Mouse (Mus musculus) heart, postnatal 10 days (tissue): ENCODE results near the gene Ass1. TPM values are rescaled to one million over a fixed set of nuclear protein-coding genes. Genes with fewer than 3 reads are reported as not detected.

Experiments used
- DNase-seq, 2 experiments: peaks; one replicate each; pipeline ENCODE4 v3.0.0; 2021
- intact Hi-C: fragments of 180-260 bp; cut with DNase I; formaldehyde crosslinking; loops from one replicate; pipeline ENCODE4 v1.15.1; 2025
- total RNA-seq, 2 experiments: library from RNA; stranded (reverse); gene quantifications; 2 replicates each; pipeline ENCODE4 v1.2.3; 2021

Ass1 gene
- total RNA-seq, 2 experiments from 2014 or later = 3.4 to 4.2 TPM

GRCm38 (mm10) chr2:31477234-31478161, 7.5 kb downstream of the Ass1 start:
- intact Hi-C loops = no loop called here
- DNase-seq = no peak

- intact Hi-C loops = loop anchor here (1.0 to 5.0 kb wide), 3 partner anchors 172 to 434 kb away; no protein-coding TSS in a partner anchor
Observed at GRCm38 (mm10) chr2:31482914-31483575, 13.0 kb downstream of the Ass1 start.

GRCm38 (mm10) chr2:31484187-31484586, 14.2 kb downstream of the Ass1 start:
- intact Hi-C loops = loop anchor here (5.0 kb wide), 2 partner anchors 303 to 433 kb away; no protein-coding TSS in a partner anchor
- DNase-seq = peak; percentile 73 to 81

More at GRCm38 (mm10) chr2:31482914-31483575, 13.0 kb downstream of the Ass1 start:
- DNase-seq = peak; percentile 90 to 92

GRCm38 (mm10) chr2:31489166-31489565, 19.2 kb downstream of the Ass1 start:
- no peak for DNase-seq
- intact Hi-C loops = no loop called here

GRCm38 (mm10) chr2:31490556-31490955, 20.5 kb downstream of the Ass1 start:
- intact Hi-C loops = no loop called here
- DNase-seq = no peak

- no peak for DNase-seq
- intact Hi-C loops = no loop called here
Observed at GRCm38 (mm10) chr2:31492308-31492707, 22.3 kb downstream of the Ass1 start.

GRCm38 (mm10) chr2:31493243-31493642, 23.2 kb downstream of the Ass1 start:
- DNase-seq = no peak
- intact Hi-C loops = no loop called here

- intact Hi-C loops = no loop called here
- DNase-seq = no peak
Observed at GRCm38 (mm10) chr2:31494315-31494714, 24.3 kb downstream of the Ass1 start.

GRCm38 (mm10) chr2:31495046-31495476, 25.1 kb downstream of the Ass1 start:
- DNase-seq = no peak
- intact Hi-C loops = no loop called here

GRCm38 (mm10) chr2:31496141-31496540, 26.1 kb downstream of the Ass1 start:
- DNase-seq = no peak
- intact Hi-C loops = no loop called here

GRCm38 (mm10) chr2:31497113-31497512, 27.1 kb downstream of the Ass1 start:
- DNase-seq = no peak
- intact Hi-C loops = no loop called here

GRCm38 (mm10) chr2:31497635-31498034, 27.6 kb downstream of the Ass1 start:
- DNase-seq = no peak
- intact Hi-C loops = no loop called here

- DNase-seq = no peak
- intact Hi-C loops = no loop called here
Observed at GRCm38 (mm10) chr2:31499327-31500291, 29.6 kb downstream of the Ass1 start.

GRCm38 (mm10) chr2:31500292-31501204, 30.5 kb downstream of the Ass1 start:
- intact Hi-C loops = no loop called here

GRCm38 (mm10) chr2:31501448-31502130, 31.6 kb downstream of the Ass1 start:
- intact Hi-C loops = no loop called here
- no peak for DNase-seq

More at GRCm38 (mm10) chr2:31500292-31501204, 30.5 kb downstream of the Ass1 start:
- no peak for DNase-seq

GRCm38 (mm10) chr2:31502616-31503522, 32.9 kb downstream of the Ass1 start:
- intact Hi-C loops = no loop called here

GRCm38 (mm10) chr2:31505472-31505871, 35.5 kb downstream of the Ass1 start:
- intact Hi-C loops = no loop called here
- no peak for DNase-seq

More at GRCm38 (mm10) chr2:31502616-31503522, 32.9 kb downstream of the Ass1 start:
- no peak for DNase-seq

GRCm38 (mm10) chr2:31508851-31509250, 38.8 kb downstream of the Ass1 start:
- no peak for DNase-seq
- intact Hi-C loops = no loop called here
